Mouse (Mus musculus) stomach, embryonic 14.5 days (tissue): ENCODE data around the gene Retreg3. TPM values are rescaled to one million over a fixed set of nuclear protein-coding genes. Genes with fewer than 3 reads are reported as not detected.

Source experiments
- ATAC-seq: fragments of 200-750 bp; cut with Nextera tagmentation; 2 replicates; pipeline ENCODE4 v1.8.0; 2017; ENCODE audit warnings: low read depth, moderate TSS enrichment; ENCODE audit not compliant: insufficient number of reproducible peaks, insufficient read depth, low FRiP score
- H3K27ac ChIP-seq: fragments of 300-500 bp; sonication (generic); 2 replicates; pipeline ENCODE4 v1.5.1; 2014; ENCODE audit warnings: mild to moderate bottlenecking, low read length, moderate library complexity, mixed read lengths
- H3K27me3 ChIP-seq: fragments of 300-500 bp; sonication (generic); 2 replicates; pipeline ENCODE4 v1.6.1; 2014; ENCODE audit warnings: low read length, control low read depth, mixed read lengths; ENCODE audit not compliant: control insufficient read depth, insufficient read depth
- H3K36me3 ChIP-seq: fragments of 300-500 bp; sonication (generic); 2 replicates; pipeline ENCODE4 v1.6.1; 2014; ENCODE audit warnings: mild to moderate bottlenecking, control low read depth, low read length, moderate library complexity, mixed read lengths; ENCODE audit not compliant: control insufficient read depth, insufficient read depth
- H3K4me1 ChIP-seq: fragments of 300-500 bp; sonication (generic); 2 replicates; pipeline ENCODE4 v1.6.1; 2014; ENCODE audit warnings: low read length, control low read depth, mixed read lengths; ENCODE audit not compliant: control insufficient read depth, insufficient read depth
- H3K4me2 ChIP-seq: fragments of 300-500 bp; sonication (generic); replicated peaks from 2 replicates; pipeline ENCODE4 v1.6.1; 2014; ENCODE audit warnings: low read depth, low read length, control low read depth
- H3K4me3 ChIP-seq: fragments of 300-500 bp; sonication (generic); 2 replicates; pipeline ENCODE4 v1.5.1; 2014; ENCODE audit warnings: low read depth, low read length, control low read depth
- H3K9ac ChIP-seq: fragments of 300-500 bp; sonication (generic); replicated peaks from 2 replicates; pipeline ENCODE4 v1.6.1; 2014; ENCODE audit warnings: low read depth, mild to moderate bottlenecking, control low read depth, low read length, moderate library complexity, mixed read lengths
- H3K9me3 ChIP-seq: fragments of 300-500 bp; sonication (generic); 2 replicates; pipeline ENCODE4 v1.6.1; 2016; ENCODE audit warnings: low read depth, low read length, control low read depth; ENCODE audit not compliant: control insufficient read depth
- WGBS: fragments of 180-500 bp; shearing (Covaris S2); extraction: QIAGEN DNeasy Blood & Tissue Kit; methylation state at CpG from one replicate; pipeline ENCODE4 v1.1.7; 2014; 5-methylcytosine and 5-hydroxymethylcytosine counted together
- polyA plus RNA-seq: library from polyadenylated mRNA; unstranded; fragments of >200 nt; fragmentation: Nextera tagmentation; extraction: Ambion mirVana; gene quantifications from 2 replicates; pipeline ENCODE4 v1.2.1, GENCODE M21; 2014

The Retreg3 gene
- polyA plus RNA-seq, 1 experiment from 2014 or later = 8.0 TPM

DNA sequence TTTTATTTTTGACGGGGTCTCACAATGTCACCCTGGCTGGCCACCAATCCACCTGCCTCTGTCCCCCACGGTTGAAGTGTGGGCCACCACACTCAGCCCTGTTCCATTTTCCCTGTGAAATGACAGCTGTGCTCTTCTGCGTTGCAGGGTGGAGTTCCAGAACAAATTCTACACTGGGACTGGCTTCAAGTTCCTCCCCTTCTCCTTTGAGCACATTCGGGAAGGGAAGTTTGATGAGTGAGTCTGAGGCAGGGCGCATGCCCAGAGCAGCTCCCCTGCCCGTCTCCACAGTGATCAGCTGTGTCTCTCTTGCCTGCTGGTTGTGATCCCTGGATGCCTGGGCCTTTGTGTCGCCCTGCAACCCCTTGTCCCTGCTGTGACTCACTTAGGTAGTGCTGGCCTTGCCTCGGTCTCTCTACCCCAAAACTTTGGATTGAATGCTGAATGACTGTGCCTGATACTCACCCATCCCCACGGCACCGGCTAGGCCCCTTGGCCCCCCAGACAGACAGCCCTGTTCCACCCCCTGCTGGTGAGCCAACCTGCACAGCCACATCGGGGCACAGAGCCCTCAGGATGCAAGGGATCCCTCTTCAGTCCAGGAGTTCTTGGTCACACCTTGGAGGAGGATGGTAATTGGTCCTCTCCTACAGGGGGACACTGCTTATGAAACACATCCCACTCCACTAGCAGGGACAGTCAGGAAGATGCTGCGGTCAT lies 57.4 kb downstream of the Retreg3 start:
- 67% methylated on average over 12 of the region's 12 CpGs for WGBS
- Histone ChIP-seq H3K4me3 (no peak overlapping the region), H3K4me1 (peaks cover 56% of the 10 kb centered on the region), H3K9me3 (no peaks in the 10 kb centered on the region), H3K27me3 (no peaks in the 10 kb centered on the region), H3K27ac (peak overlapping the region; percentile 86; the same call in 1 of the 2 replicates), H3K9ac (no peak overlapping the region), H3K4me2 (no peak overlapping the region), H3K36me3 (peaks cover 2% of the 10 kb centered on the region; the same call in 1 of the 2 replicates)
- ATAC-seq = no peak

DNA sequence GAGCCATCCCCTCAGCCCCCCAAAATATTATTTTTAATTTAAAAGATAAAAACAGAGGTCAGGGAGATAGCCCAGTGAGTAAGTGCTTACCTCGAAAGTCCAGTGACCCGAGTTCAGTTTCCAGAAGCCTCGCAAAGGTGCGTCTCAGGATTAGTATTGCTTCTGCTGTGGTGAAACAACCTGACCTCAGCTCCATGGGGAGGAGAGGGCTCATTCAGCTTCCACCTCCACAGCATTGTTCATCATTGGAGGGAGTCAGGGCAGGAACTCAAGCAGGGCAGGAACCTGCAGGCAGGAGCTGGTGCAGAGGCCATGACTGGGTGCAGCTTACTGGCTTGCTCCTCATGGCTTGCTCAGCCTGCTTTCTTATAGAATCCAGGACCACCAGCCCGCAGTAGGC lies 58.6 kb downstream of the Retreg3 start:
- no peak for ATAC-seq
- Histone ChIP-seq H3K9me3 (no peaks in the 10 kb centered on the region), H3K36me3 (peaks cover 2% of the 10 kb centered on the region; the same call in 1 of the 2 replicates), H3K27ac (peak overlapping the region; percentile 86), H3K4me3 (no peak overlapping the region), H3K4me2 (no peak overlapping the region), H3K4me1 (peaks cover 65% of the 10 kb centered on the region), H3K27me3 (no peaks in the 10 kb centered on the region), H3K9ac (no peak overlapping the region)
- 73% methylated on average over 5 of the region's 5 CpGs for WGBS

DNA sequence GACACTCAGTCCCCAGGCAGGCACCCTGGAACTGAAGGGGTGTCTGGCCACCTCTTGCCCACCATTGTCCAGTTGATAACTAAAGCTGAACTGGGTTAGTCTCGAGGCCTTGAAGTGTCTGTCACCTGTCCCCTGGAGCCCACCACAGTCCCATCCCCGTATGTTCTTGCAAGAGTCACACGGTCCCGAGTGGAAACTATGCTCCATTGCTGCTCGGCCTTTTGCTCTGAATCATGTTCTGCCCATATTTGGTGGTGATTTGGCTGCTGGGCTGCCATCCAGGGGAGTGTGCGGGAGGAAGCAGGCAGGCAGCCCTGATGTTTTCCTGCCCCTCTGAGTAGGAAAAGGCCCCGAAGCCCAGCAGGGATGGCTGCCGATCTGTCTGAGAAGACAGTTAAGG lies 59.6 kb downstream of the Retreg3 start:
- H3K9me3 ChIP-seq = no peaks in the 10 kb centered on the region

DNA sequence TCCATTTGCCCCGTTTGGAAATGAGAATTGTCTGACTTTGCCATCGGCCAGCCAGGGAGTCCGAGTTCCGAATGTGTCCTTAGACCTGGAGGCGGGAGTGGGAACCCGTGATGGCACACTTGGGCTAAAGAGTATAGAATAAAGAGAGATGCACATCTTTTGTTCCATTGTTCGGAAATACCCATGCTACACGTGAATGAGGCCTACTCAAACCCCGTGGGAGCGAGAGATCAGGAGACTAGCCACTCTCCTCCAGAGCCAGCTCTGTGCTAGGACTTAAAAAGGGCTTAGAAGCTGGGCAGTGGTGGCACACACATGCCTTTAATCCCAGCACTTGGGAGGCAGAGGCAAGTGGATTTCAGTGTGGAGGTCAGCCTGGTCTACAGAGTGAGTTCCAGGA lies 60.2 kb downstream of the Retreg3 start:
- Histone ChIP-seq H3K27ac (peak overlapping the region; percentile 86), H3K27me3 (no peaks in the 10 kb centered on the region), H3K9me3 (no peaks in the 10 kb centered on the region), H3K4me3 (no peak overlapping the region), H3K4me1 (peaks cover 65% of the 10 kb centered on the region), H3K9ac (no peak overlapping the region), H3K36me3 (peaks cover 2% of the 10 kb centered on the region; the same call in 1 of the 2 replicates), H3K4me2 (no peak overlapping the region)
- 86% methylated on average over 10 of the region's 10 CpGs for WGBS
- no peak for ATAC-seq

More for the DNA sequence above, 59.6 kb downstream of the Retreg3 start:
- H3K4me3 ChIP-seq = no peak overlapping the region
- ATAC-seq = no peak
- H3K27ac ChIP-seq = peak overlapping the region; percentile 86
- peaks cover 2% of the 10 kb centered on the region; the same call in 1 of the 2 replicates for H3K36me3 ChIP-seq
- no peak overlapping the region for H3K4me2 ChIP-seq
- no peak overlapping the region for H3K9ac ChIP-seq
- H3K27me3 ChIP-seq = no peaks in the 10 kb centered on the region
- peaks cover 65% of the 10 kb centered on the region for H3K4me1 ChIP-seq
- 33% methylated on average over 8 of the region's 8 CpGs for WGBS

DNA sequence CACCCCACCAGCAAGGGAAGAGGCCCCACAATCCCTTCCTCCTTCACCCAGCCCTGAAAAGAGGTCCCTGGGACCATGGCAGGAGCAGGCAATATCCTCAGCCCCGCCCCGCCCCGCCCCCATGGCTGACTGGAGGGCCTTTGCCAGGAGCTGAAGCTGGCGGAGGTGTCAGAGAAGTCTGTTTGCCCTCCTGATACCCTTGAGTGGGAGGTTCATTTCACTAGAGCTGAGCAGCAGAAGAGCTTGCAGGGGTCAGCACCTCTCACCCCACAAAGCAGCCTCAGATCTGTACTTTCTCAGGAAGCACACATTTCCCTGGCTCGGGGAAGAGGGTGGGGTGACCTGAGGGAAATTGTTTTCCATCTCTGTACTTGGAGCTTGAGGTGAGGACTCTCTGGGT lies 61.0 kb downstream of the Retreg3 start:
- no peak for ATAC-seq
- H3K9ac ChIP-seq = no peak overlapping the region
- 49% methylated on average over 5 of the region's 5 CpGs for whole genome bisulfite sequencing
- H3K9me3 ChIP-seq = no peaks in the 10 kb centered on the region
- no peak overlapping the region for H3K4me3 ChIP-seq
- no peak overlapping the region for H3K4me2 ChIP-seq
- peak overlapping the region; percentile 66; the same call in 1 of the 2 replicates for H3K27ac ChIP-seq
- H3K4me1 ChIP-seq = peaks cover 59% of the 10 kb centered on the region
- H3K36me3 ChIP-seq = peaks cover 2% of the 10 kb centered on the region; the same call in 1 of the 2 replicates
- H3K27me3 ChIP-seq = no peaks in the 10 kb centered on the region

DNA sequence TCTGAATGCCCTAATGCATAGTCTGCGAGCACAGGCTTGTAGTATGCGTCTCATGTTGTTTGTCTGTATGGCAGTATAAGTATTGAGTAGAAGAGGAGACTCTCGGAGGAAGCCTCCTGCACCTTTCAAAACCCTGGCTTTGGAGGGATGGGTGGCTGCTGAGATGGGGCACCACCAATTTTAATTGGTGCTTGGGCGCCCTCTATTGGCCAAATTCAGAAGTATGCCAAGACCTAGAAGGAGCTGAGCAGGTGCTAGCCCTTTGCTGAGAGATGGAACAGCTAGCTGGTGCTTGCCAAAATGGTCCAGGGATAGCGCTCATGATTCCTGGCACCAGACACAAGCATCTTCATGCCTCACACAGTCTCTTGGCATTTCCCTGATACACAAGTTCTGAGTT lies 61.8 kb downstream of the Retreg3 start:
- WGBS = 30% methylated on average over 5 of the region's 5 CpGs
- Histone ChIP-seq H3K9ac (no peak overlapping the region), H3K4me1 (peaks cover 51% of the 10 kb centered on the region), H3K9me3 (no peaks in the 10 kb centered on the region), H3K27me3 (no peaks in the 10 kb centered on the region), H3K27ac (peak overlapping the region; percentile 92; the same call in 1 of the 2 replicates), H3K4me2 (no peak overlapping the region), H3K36me3 (peaks cover 2% of the 10 kb centered on the region; the same call in 1 of the 2 replicates), H3K4me3 (no peak overlapping the region)
- ATAC-seq = no peak

DNA sequence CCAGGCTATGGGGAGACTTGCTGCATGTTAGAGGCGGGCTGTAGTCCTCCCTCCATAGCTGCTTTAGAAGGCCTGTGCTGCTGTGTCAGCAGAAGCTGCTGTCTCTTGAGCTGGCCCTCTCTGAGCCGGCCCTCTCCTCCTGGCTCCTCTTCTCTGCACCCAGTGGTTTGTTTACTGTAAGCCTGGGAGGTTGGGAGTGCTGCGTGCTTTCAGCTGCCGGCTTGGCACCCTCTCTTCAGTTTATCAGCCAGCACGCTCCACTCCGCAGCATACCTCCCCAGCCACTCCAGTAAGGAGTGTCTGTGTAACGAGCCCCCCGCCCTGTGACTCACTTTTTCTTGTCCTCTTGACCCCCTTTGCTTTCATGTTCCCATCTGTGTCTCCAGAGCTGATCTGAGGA lies 62.8 kb downstream of the Retreg3 start:
- Histone ChIP-seq H3K4me2 (no peak overlapping the region), H3K27me3 (no peaks in the 10 kb centered on the region), H3K27ac (peak overlapping the region; percentile 92), H3K9me3 (no peaks in the 10 kb centered on the region), H3K9ac (no peak overlapping the region; the same call in 1 of the 2 replicates), H3K4me3 (no peak overlapping the region), H3K4me1 (peaks cover 45% of the 10 kb centered on the region), H3K36me3 (no peaks in the 10 kb centered on the region; the same call in 1 of the 2 replicates)
- ATAC-seq = peak; percentile 65
- WGBS = 10% methylated on average over 8 of the region's 8 CpGs

DNA sequence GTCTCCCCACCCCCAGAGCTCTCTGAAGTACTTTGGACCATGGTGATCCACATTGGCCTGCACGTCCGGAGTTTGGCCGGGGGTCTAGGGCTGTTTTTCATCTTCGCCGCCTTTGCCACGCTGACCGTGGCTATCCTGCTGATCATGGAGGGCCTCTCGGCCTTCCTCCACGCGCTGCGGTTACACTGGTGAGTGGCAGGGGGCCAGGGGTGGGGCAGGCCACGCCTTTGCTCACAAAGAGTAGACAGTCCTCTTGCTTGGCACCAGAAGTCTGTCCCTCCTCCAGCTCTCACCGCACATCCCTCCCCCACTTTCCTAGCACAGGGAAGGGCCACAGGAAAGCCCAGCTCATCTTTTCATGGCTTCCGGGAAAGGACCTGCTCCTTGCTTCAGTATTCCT lies 64.3 kb downstream of the Retreg3 start:
- Histone ChIP-seq H3K4me3 (no peak overlapping the region), H3K9me3 (no peaks in the 10 kb centered on the region), H3K36me3 (peaks cover 4% of the 10 kb centered on the region), H3K27ac (no peak overlapping the region), H3K27me3 (no peaks in the 10 kb centered on the region), H3K9ac (no peak overlapping the region), H3K4me1 (peaks cover 33% of the 10 kb centered on the region), H3K4me2 (no peak overlapping the region)
- WGBS = 78% methylated on average over 14 of the region's 14 CpGs
- no peak for ATAC-seq
